Mouse (Mus musculus) common myeloid progenitor, adult 5-6 weeks (primary cell): Measurements from ENCODE around the gene Dpf2. TPM values are rescaled to one million over a fixed set of nuclear protein-coding genes. Genes with fewer than 3 reads are reported as not detected.

Experiments used
- total RNA-seq: library from RNA; stranded (forward); fragments of 200-1000, 187-1606 nt; gene quantifications from 2 replicates; pipeline ENCODE4 v1.2.3, GENCODE M21; 2017

Dpf2 gene
- total RNA-seq, 1 experiment from 2014 or later: 131 TPM

Other genes with a start within 250 kb of the Dpf2 start
- gene Sipa1, start 249.3 kb downstream of the Dpf2 start, total RNA-seq: 23.0 and 113 TPM in 2 replicates
- 18.8 and 21.6 TPM in 2 replicates for gene Map3k11, start 224.3 kb downstream of the Dpf2 start, total RNA-seq
- 18.0 and 19.8 TPM in 2 replicates for gene Pcnx3, start 224.1 kb downstream of the Dpf2 start, total RNA-seq
- gene Kcnk7, start 208.6 kb downstream of the Dpf2 start, total RNA-seq: not detected in 2 replicates
- 29.8 and 31.7 TPM in 2 replicates for gene Ehbp1l1, start 186.7 kb downstream of the Dpf2 start, total RNA-seq
- 17.8 and 35.4 TPM in 2 replicates for gene Fam89b, start 183.4 kb downstream of the Dpf2 start, total RNA-seq
- 11.9 and 18.1 TPM in 2 replicates for gene Ltbp3, start 172.1 kb downstream of the Dpf2 start, total RNA-seq
- gene Scyl1, start 141.6 kb downstream of the Dpf2 start, total RNA-seq: 23.5 and 30.9 TPM in 2 replicates
- 21.1 and 26.8 TPM in 2 replicates for gene Frmd8, start 37.7 kb downstream of the Dpf2 start, total RNA-seq
- 34.0 and 41.0 TPM in 2 replicates for gene Slc25a45, start 35.2 kb downstream of the Dpf2 start, total RNA-seq
- 0.34 and 2.8 TPM in 2 replicates for gene Tigd3, start 18.9 kb downstream of the Dpf2 start, total RNA-seq
- gene Cdc42ep2, start 11.8 kb upstream of the Dpf2 start, total RNA-seq: not detected in 2 replicates
- gene Pola2, start 51.2 kb upstream of the Dpf2 start, total RNA-seq: 61.2 and 63.5 TPM in 2 replicates
- not detected in 2 replicates for gene Slc22a20, start 73.1 kb upstream of the Dpf2 start, total RNA-seq
- 29.9 and 37.2 TPM in 2 replicates for gene Capn1, start 102.9 kb upstream of the Dpf2 start, total RNA-seq
- gene Syvn1, start 133.6 kb upstream of the Dpf2 start, total RNA-seq: 5.9 and 6.5 TPM in 2 replicates
- gene Mrpl49, start 144.8 kb upstream of the Dpf2 start, total RNA-seq: 25.8 and 35.8 TPM in 2 replicates
- 1,809 and 1,850 TPM in 2 replicates for gene Fau, start 144.8 kb upstream of the Dpf2 start, total RNA-seq
- gene Znhit2, start 148.2 kb upstream of the Dpf2 start, total RNA-seq: 10.3 and 11.6 TPM in 2 replicates
- 4.9 and 5.9 TPM in 2 replicates for gene Tm7sf2, start 155.4 kb upstream of the Dpf2 start, total RNA-seq
- 43.1 and 54.1 TPM in 2 replicates for gene Vps51, start 164.2 kb upstream of the Dpf2 start, total RNA-seq
- not detected in 2 replicates for gene Tmem262, start 167.0 kb upstream of the Dpf2 start, total RNA-seq
- not detected in 2 replicates for gene Gm28374, start 169.2 kb upstream of the Dpf2 start, total RNA-seq
- gene Zfpl1, start 171.9 kb upstream of the Dpf2 start, total RNA-seq: 25.2 and 34.0 TPM in 2 replicates
- 25.8 and 26.2 TPM in 2 replicates for gene Cdca5, start 172.0 kb upstream of the Dpf2 start, total RNA-seq
- 0.46 TPM in 1 of 2 replicates, not detected in the other for gene AC131692.1, start 181.4 kb upstream of the Dpf2 start, total RNA-seq
- gene Naaladl1, start 192.8 kb upstream of the Dpf2 start, total RNA-seq: not detected in 2 replicates
- 4.9 and 8.2 TPM in 2 replicates for gene Sac3d1, start 205.6 kb upstream of the Dpf2 start, total RNA-seq
- 11.3 and 17.0 TPM in 2 replicates for gene Snx15, start 215.3 kb upstream of the Dpf2 start, total RNA-seq
- 0.44 and 0.78 TPM in 2 replicates for gene Batf2, start 228.0 kb upstream of the Dpf2 start, total RNA-seq
- 27.6 and 36.5 TPM in 2 replicates for gene Arl2, start 228.5 kb upstream of the Dpf2 start, total RNA-seq